Mouse (Mus musculus): ENCODE results near the gene BC025920. TPM values are rescaled to one million over a fixed set of nuclear protein-coding genes. Genes with fewer than 3 reads are reported as not detected.

Gene BC025920
- total RNA-seq, 2 experiments from 2014 or later = 3.1 to 3.8 TPM

DNA sequence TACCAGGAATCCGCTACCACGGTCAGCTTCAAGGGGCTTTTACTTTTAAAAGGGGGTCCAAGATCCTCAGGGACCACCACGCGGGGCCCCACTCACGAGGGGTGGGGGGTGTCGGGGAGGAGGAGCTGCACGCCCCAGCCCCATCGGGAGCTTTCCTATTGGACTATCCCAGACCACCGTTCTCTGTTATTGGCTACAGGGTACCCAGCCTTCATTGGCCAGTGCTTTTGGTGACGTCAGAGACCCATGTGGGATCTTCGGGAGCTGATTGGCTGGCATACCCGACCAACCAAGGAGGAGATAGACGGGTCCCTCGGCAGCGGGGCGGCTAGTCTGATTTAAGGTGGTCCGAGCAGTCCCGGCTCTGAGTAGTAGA lies 34.6 kb upstream of the BC025920 start:
- peak; percentile 99 to 100 for DNase-seq (ENCODE audit: low spot score in 2 of 2)
- intact Hi-C loops (cut with DNase I) = loop anchor here (1.0 to 2.0 kb wide), 2 partner anchors 25 to 35 kb away; partner anchors contain the start of gene BC025920

DNA sequence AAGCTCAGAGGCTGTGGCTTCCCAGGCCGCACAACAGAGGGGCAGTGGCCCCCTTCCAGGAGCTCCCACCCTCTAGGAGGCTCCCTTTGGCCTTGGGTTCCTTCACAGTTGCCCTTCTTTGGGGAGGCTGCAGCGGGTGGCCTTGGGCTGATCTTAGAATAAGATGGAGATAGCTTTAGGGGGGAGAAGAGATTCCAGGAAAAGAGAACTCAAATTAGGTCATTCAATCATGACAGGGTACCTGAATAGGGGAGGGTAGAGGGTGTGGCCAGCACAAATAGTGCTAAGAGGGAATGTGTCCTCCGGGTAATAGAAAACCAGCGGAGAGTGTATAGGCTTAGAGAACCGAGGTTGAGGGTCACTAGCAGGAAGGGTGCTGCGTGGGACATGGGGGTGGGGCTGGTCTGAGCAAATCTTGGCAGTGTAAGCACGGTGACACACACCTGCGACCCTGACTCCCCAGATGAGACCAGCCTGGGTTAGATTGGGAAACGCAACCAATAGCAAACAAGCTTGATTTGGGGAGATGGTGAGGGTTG lies 33.9 kb upstream of the BC025920 start:
- DNase-seq (ENCODE audit: low spot score in 2 of 2) = no peak
- intact Hi-C loops (cut with DNase I) = no loop called here

- intact Hi-C loops (cut with DNase I) = no loop called here
- no peak for DNase-seq (ENCODE audit: low spot score in 2 of 2)
Observed at GRCm38 (mm10) chr10:81572975-81573374, 33.1 kb upstream of the BC025920 start.

DNA sequence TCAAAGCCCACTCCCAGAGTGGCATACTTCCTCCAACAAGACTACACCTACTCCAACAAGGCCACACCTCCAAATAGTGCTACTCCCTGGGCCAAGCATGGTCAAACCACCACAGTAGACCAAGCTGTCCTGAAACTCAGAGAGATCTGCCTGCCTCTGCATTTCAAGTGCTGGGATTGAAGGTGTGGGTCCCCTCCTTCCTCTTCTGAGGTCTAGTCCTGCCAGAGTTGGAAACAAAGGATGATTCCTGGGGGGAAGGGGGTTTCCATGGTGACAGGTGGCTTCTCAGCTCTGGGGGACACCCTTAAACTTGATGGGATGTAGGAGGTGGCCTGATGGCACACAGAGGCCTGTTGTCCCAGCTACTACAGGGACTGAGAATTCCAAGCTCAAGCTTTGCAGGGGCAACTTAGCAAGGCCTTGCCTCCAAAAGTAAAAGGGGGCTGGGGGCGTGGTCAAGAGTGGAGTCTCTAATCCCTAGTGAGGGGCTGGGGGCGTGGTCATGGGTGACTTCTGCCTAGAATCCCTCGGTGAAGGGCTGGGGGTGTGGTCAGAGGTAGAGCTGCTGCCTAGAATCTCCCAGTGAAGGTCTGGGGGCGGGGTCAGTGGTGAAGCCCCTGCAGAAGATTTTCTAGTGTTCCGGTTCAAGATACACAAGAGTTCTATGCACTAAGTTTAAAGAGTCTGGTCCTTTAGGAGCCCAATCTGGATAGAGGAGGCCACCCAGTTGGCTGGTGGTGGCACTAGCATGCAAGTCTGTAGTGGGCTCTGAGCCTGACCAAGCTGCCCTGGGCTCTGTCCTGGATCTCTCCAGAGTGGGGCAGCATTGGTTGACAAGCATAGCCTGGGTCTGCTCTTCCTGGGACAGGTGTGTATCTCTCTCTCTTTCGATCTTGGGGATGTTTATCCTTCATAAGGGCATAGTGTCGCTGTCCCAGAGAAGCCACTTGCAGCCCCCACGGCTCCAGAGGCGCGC lies 31.7 kb upstream of the BC025920 start, which contains the start of gene Tle2:
Gene Tle2 (plus strand): TSS at position 481 of the 976 bp plus-strand sequence.
- DNase-seq (ENCODE audit: low spot score in 2 of 2) = no peak
- intact Hi-C loops (cut with DNase I) = no loop called here

DNA sequence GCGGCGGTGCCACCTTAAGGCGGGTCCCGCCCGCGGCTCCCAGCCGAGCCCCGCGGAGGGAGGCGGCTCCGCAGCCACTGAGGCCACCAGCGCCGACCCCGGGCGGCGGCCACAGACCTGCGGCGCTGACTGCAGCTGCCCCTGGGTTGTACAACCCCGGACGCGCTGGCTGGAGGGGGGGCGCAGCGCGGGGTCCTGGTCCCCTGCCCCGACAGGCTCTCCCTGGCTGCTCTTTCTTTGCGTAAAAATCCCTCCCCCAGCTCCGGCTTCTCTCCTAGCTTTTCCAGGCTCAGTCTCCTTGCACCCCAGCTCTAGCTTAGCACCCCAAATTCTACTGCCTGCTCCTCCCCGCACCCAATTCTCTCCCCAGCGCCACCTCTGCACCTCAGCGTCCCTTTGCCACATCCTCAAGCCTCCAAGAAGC lies 30.9 kb upstream of the BC025920 start:
- intact Hi-C loops (cut with DNase I) = no loop called here
- DNase-seq (ENCODE audit: low spot score in 2 of 2) = peak in 1 of 2 experiments; percentile 38

DNA sequence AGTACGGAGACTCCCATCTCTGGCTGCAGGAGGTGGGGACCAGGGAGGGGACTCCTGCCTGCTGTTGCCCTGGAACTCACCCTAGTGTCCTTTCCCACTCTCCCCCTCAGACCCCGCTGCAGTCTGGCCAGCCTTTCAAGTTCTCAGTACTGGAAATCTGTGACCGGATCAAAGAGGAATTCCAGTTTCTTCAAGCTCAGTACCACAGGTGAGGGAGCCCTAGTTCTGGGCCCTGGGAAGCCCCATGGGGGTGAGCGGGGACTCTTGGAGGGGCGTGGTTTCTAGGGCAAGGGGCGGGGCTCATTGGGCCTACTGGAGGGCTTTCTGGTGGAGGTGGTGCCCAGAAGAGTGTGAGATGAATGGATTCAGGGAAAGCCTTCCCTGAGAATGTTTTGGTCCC lies 30.4 kb upstream of the BC025920 start:
- intact Hi-C loops (cut with DNase I) = no loop called here
- no peak for DNase-seq (ENCODE audit: low spot score in 2 of 2)

DNA sequence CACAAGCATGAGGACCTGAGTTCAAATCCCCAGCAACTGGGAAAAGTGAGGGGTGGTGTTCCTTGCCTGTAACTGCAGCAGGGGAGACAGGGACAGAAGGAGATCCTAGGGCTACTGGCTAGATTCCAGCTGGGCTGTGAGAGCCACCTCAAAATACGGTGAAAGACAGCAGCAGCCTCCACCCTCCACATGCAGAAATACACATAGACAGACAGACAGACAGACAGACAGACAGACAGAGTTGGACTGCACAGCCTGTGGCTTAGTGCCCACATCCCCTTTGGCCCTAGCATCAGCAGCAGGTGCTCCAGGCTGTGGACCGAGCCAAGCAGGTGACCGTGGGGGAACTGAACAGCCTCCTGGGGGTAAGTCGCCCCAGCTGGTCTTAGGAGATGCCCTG lies 26.1 kb upstream of the BC025920 start:
- intact Hi-C loops (cut with DNase I) = no loop called here
- DNase-seq (ENCODE audit: low spot score in 2 of 2) = no peak

DNA sequence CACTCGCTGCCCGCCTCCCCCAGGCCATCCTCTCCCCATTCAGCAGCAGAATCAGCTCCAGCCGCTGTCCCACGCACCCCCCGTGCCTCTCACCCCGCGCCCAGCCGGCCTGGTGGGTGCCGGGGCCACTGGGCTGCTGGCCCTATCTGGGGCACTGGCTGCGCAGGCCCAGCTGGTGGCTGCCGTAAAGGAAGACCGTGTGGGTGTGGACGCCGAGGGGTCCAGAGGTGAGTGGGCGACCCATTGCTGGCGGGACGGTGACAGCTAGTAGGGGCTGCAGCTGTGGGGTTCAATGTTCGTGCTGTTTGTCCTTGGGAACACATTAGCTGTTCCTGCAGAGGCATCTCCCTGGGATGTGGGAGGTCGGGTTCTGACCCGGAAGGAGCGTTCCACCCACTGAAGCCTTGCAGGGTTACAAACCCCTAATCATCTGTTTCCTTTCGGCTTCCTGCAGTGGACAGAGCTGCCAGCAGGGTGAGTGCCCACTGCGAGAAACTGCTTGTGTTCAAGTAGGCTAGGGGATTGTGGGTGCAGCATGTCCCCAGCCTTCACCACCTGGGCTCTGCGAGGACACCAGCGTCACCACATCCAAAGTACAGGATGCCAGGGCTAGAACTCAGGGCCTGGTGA lies 25.5 kb upstream of the BC025920 start:
- intact Hi-C loops (cut with DNase I) = no loop called here
- no peak for DNase-seq (ENCODE audit: low spot score in 2 of 2)

GRCm38 (mm10) chr10:81583347-81583746 lies 22.7 kb upstream of the BC025920 start:
- intact Hi-C loops (cut with DNase I) = no loop called here
- DNase-seq (ENCODE audit: low spot score in 2 of 2) = no peak

DNA sequence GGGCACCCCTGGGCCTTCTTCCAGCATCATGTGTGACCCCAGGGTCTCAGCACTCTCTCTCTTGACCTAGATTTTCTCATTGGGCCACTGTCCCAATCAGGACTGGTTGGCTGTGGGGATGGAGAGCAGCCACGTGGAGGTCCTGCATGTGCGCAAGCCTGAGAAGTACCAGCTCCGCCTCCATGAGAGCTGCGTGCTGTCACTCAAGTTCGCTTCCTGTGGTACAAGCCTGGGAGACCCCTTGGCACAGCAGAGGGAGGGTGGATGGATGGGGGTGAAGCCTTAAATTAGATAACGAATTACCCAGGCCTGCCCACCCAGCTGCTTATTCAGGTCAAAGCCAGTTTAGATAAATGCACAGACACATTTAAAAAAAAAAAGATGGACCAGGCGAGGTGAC lies 17.3 kb upstream of the BC025920 start:
- DNase-seq (ENCODE audit: low spot score in 2 of 2) = no peak
- intact Hi-C loops (cut with DNase I) = no loop called here

DNA sequence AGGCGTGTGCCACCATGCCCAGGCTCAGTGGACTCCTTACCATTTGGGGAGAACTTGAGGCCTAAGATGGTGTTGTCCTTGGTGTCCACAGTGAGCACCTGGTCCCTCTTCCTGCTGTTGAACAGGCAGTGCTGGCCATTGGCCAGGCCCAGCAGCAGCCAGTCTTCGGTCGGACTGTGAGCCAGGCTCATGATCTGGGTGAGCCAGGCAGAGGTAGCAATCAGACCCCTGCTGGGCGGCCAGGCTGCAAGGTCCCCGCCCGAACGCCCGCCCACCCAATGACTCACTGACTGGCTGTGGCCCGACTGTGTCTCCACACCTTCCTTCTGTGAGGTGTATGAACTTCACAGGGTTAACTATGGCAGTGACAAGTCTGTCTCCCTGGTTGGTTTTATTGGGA lies 14.2 kb upstream of the BC025920 start:
- intact Hi-C loops (cut with DNase I) = no loop called here

GRCm38 (mm10) chr10:81592631-81593030 lies 13.4 kb upstream of the BC025920 start:
- intact Hi-C loops (cut with DNase I) = no loop called here

More for the DNA sequence above, 14.2 kb upstream of the BC025920 start:
- no peak for DNase-seq (ENCODE audit: low spot score in 2 of 2)

DNA sequence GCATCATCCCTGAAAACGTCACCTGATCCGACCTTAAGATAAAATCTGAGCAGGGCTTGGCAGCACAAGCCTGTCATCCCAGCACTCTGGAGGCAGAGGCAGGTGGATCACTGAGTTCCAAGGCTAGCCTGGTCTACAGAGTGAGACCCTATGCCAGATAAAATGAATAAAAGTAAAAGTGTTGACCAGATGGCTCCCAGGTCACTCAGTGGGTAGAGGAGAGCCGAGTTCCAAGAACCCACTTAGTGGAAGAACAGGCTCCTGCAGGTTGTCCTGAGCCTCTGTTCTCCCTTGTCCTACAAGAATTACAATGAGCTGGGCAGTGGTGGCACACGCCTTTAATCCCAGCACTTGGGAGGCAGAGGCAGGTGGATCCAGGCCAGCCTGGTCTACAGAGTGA lies 12.8 kb upstream of the BC025920 start:
- intact Hi-C loops (cut with DNase I) = no loop called here
- no peak for DNase-seq (ENCODE audit: low spot score in 2 of 2)

More at GRCm38 (mm10) chr10:81592631-81593030, 13.4 kb upstream of the BC025920 start:
- DNase-seq (ENCODE audit: low spot score in 2 of 2) = no peak

GRCm38 (mm10) chr10:81593935-81594334 lies 12.1 kb upstream of the BC025920 start:
- intact Hi-C loops (cut with DNase I) = no loop called here

GRCm38 (mm10) chr10:81595599-81595998 lies 10.5 kb upstream of the BC025920 start:
- DNase-seq (ENCODE audit: low spot score in 2 of 2) = no peak
- intact Hi-C loops (cut with DNase I) = no loop called here

More at GRCm38 (mm10) chr10:81593935-81594334, 12.1 kb upstream of the BC025920 start:
- no peak for DNase-seq (ENCODE audit: low spot score in 2 of 2)

DNA sequence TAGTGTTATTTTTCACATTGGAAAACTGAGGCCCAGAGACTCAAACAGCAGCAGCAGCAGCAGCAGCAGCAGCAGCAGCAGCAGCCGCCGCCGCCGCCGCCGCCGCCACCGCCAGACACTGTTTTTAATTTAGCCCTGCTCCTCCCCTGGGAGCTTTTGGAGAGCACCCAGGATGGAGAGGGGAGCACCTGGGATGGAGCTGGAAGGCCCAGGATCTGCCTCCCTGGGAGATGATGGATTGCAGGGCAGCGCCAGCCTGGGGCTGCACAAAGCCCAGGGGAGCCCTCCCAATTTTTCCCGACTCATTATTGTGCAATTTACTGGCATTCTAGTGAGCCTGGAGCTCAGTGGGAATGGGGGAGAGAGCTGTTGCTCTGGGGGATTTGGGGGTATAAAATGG lies 9.5 kb upstream of the BC025920 start:
- intact Hi-C loops (cut with DNase I) = loop anchor here (2.0 kb wide), 1 partner anchor 26 kb away; no protein-coding TSS in a partner anchor

DNA sequence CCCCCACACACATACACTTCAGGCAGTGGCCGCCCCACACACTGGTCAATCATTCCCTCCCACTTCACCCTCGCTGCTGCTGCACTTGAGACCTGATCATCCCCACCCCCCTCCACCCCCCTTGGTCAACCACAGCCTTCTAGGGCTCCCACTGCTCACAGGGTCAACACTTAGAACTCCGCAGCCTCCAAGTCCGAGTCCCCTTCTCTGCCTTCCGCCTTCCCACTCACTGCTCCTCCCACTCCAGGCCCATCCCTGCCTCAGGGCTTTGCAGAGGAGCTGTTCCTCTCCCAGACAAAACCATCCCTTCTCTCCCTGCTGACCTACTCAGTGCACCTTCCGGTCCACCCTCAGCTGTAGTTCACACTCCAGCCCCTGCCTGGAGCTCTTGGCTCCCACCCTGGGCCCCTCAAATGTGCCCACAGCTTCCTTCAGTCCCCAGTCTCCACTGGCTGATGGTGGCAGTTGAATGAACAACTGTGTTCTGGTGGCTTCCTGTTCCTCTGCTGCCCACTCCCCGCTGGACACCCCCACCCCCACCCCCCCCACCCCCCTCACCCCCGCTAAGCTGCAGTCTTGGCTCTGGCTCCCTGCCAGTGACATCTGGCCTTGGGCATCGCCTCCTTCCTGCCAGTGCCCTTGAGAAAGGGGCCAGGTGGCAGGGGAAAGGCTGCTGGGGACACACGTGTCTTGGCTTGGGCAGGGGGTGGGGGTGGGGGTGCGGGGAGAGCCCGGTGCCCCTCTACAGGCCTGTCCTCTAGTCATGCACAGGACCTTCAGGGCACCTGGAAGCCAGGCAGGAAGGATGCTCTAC lies 8.7 kb upstream of the BC025920 start:
- intact Hi-C loops (cut with DNase I) = loop anchor here (2.0 kb wide), 1 partner anchor 27 kb away; no protein-coding TSS in a partner anchor
- peak in 1 of 2 experiments; percentile 56 for DNase-seq (ENCODE audit: low spot score in 2 of 2)

More for the DNA sequence above, 9.5 kb upstream of the BC025920 start:
- DNase-seq (ENCODE audit: low spot score in 2 of 2) = peak in 1 of 2 experiments; percentile 57

DNA sequence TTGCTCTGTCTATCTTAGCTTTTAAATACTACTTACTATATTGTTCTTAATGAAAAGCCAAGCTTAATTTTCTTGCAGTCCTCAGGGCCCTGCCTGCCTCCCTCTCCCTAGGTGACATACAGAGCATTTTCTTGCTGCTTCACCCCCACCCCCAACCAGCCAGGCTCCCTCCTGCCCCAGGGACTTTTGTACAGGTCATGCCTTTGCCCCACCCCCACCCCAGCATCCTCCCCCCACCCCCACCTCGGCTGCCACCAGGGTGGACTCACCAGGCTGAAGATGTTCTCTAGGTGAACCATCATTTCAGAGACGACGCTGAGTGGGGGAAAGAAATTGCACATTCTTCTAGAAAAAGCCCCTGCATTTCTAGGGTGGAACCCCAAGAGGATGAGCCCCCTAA lies 7.7 kb upstream of the BC025920 start:
- DNase-seq (ENCODE audit: low spot score in 2 of 2) = no peak
- intact Hi-C loops (cut with DNase I) = no loop called here

- no peak for DNase-seq (ENCODE audit: low spot score in 2 of 2)
- intact Hi-C loops (cut with DNase I) = no loop called here
Observed at GRCm38 (mm10) chr10:81598871-81599270, 7.2 kb upstream of the BC025920 start.

All from left cerebral cortex, postnatal 25 days (tissue).